Mouse (Mus musculus) layer of hippocampus, adult 9-10 months (tissue): Measurements from ENCODE around the gene Prss8.
"Not testable (repeated sequence)": the region's sequence is repeated elsewhere in the genome, so short reads cannot be mapped to it uniquely, and the experiment has no call there.

Source experiments
- DNase-seq: peaks from one replicate; pipeline ENCODE4 v3.0.0; 2022; ENCODE audit warnings: low spot score

Gene Prss8

GRCm38 (mm10) chr7:127895891-127896290 is 34.0 kb downstream of the Prss8 start:
- not testable (repeated sequence) for DNase-seq

GRCm38 (mm10) chr7:127895442-127895841 is 34.5 kb downstream of the Prss8 start, which contains the start of the genes Gm21974 and Vkorc1:
Gene Gm21974, minus strand, starts transcription at chr7:127895454.
Gene Vkorc1, minus strand, starts transcription at chr7:127895617.
- DNase-seq: peak; percentile 93

- DNase-seq: no peak
Measured at GRCm38 (mm10) chr7:127894480-127894879, 35.4 kb downstream of the Prss8 start.

GRCm38 (mm10) chr7:127890798-127891197 is 39.1 kb downstream of the Prss8 start, which contains the start of gene Prss53:
Gene Prss53, minus strand, starts transcription at chr7:127890970.
- DNase-seq: no peak

GRCm38 (mm10) chr7:127888821-127889220 is 41.1 kb downstream of the Prss8 start:
- no peak for DNase-seq

GRCm38 (mm10) chr7:127887781-127888180 is 42.1 kb downstream of the Prss8 start:
- DNase-seq: no peak

- DNase-seq: no peak
Measured at GRCm38 (mm10) chr7:127887191-127887590, 42.7 kb downstream of the Prss8 start.

GRCm38 (mm10) chr7:127886551-127886950 is 43.4 kb downstream of the Prss8 start:
- DNase-seq: no peak

- DNase-seq: no peak
Measured at GRCm38 (mm10) chr7:127885951-127886350, 44.0 kb downstream of the Prss8 start.

GRCm38 (mm10) chr7:127880431-127880830 is 49.5 kb downstream of the Prss8 start:
- DNase-seq: no peak

- no peak for DNase-seq
Measured at GRCm38 (mm10) chr7:127879301-127879700, 50.6 kb downstream of the Prss8 start.

- peak; percentile 88 for DNase-seq
Measured at GRCm38 (mm10) chr7:127876467-127877348, 53.2 kb downstream of the Prss8 start, which contains the start of gene Zfp668. Gene Zfp668, minus strand, starts transcription at chr7:127876828.

GRCm38 (mm10) chr7:127876041-127876466 is 53.9 kb downstream of the Prss8 start, which contains the start of gene Zfp646:
Gene Zfp646, plus strand, starts transcription at chr7:127876221.
- DNase-seq: peak; percentile 26
